Mouse (Mus musculus) kidney, embryonic 16.5 days (tissue): Measurements from ENCODE around the gene Fam69a. TPM values are rescaled to one million over a fixed set of nuclear protein-coding genes. Genes with fewer than 3 reads are reported as not detected.
A peak's percentile ranks its signal among the peaks of the same experiment; 100 is the strongest.
"Not testable (repeated sequence)": the region's sequence is repeated elsewhere in the genome, so short reads cannot be mapped to it uniquely, and the experiment has no call there.

Experiments used
- ATAC-seq: fragments of 200-750 bp; cut with Nextera tagmentation; 2 replicates; pipeline ENCODE4 v1.8.0; 2017; ENCODE audit warnings: moderate TSS enrichment; ENCODE audit not compliant: low FRiP score, low TSS enrichment
- H3K27ac ChIP-seq: fragments of 300-500 bp; sonication (generic); 2 replicates; pipeline ENCODE4 v1.5.1; 2014; ENCODE audit warnings: low read length
- H3K27me3 ChIP-seq: fragments of 300-500 bp; sonication (generic); 2 replicates; pipeline ENCODE4 v1.6.1; 2014; ENCODE audit warnings: low read length, control low read depth, mixed read lengths; ENCODE audit not compliant: insufficient read depth
- H3K36me3 ChIP-seq: fragments of 300-500 bp; sonication (generic); 2 replicates; pipeline ENCODE4 v1.6.1; 2014; ENCODE audit warnings: low read length, control low read depth, mixed read lengths; ENCODE audit not compliant: insufficient read depth
- H3K4me1 ChIP-seq: fragments of 300-500 bp; sonication (generic); 2 replicates; pipeline ENCODE4 v1.6.1; 2014; ENCODE audit warnings: low read length, control low read depth, mixed read lengths; ENCODE audit not compliant: insufficient read depth
- H3K4me2 ChIP-seq: fragments of 300-500 bp; sonication (generic); replicated peaks from 2 replicates; pipeline ENCODE4 v1.6.1; 2014; ENCODE audit warnings: low read depth, low read length
- H3K4me3 ChIP-seq: fragments of 300-500 bp; sonication (generic); 2 replicates; pipeline ENCODE4 v1.5.1; 2014; ENCODE audit warnings: mild to moderate bottlenecking, low read length
- H3K9ac ChIP-seq: fragments of 300-500 bp; sonication (generic); replicated peaks from 2 replicates; pipeline ENCODE4 v1.6.1; 2014; ENCODE audit warnings: low read length
- H3K9me3 ChIP-seq: fragments of 300-500 bp; sonication (generic); 2 replicates; pipeline ENCODE4 v1.6.1; 2016; ENCODE audit warnings: low read length, control low read depth
- WGBS: fragments of 180-500 bp; shearing (Covaris S2); extraction: QIAGEN DNeasy Blood & Tissue Kit; methylation state at CpG from one replicate; pipeline ENCODE4 v1.1.7; 2014; 5-methylcytosine and 5-hydroxymethylcytosine counted together
- polyA plus RNA-seq: library from polyadenylated mRNA; unstranded; fragments of >200 nt; fragmentation: Nextera tagmentation; extraction: Ambion mirVana; gene quantifications from 2 replicates; pipeline ENCODE4 v1.2.1, GENCODE M21; 2015

The Fam69a gene
- polyA plus RNA-seq, 1 experiment from 2014 or later = 20.8 TPM

- Histone ChIP-seq H3K36me3 (no peaks in the 10 kb centered on the region), H3K4me2 (no peak overlapping the region), H3K4me1 (peaks cover 8% of the 10 kb centered on the region), H3K9me3 (no peaks in the 10 kb centered on the region), H3K4me3 (no peak overlapping the region), H3K9ac (no peak overlapping the region), H3K27ac (no peak overlapping the region), H3K27me3 (no peaks in the 10 kb centered on the region)
- WGBS = 86% methylated on average over 5 of the region's 5 CpGs
- no peak for ATAC-seq
These were observed 2.9 kb downstream of the Fam69a start for GRCm38 (mm10) chr5:107983946-107984345.

GRCm38 (mm10) chr5:107982016-107982415 lies 4.9 kb downstream of the Fam69a start:
- Histone ChIP-seq H3K4me3 (no peak overlapping the region), H3K36me3 (no peaks in the 10 kb centered on the region), H3K4me2 (no peak overlapping the region), H3K4me1 (peaks cover 6% of the 10 kb centered on the region; the same call in 1 of the 2 replicates), H3K27ac (no peak overlapping the region), H3K27me3 (no peaks in the 10 kb centered on the region), H3K9me3 (no peaks in the 10 kb centered on the region), H3K9ac (no peak overlapping the region)
- WGBS = 38% methylated on average over 3 of the region's 3 CpGs
- no peak for ATAC-seq

GRCm38 (mm10) chr5:107979901-107980300 lies 7.0 kb downstream of the Fam69a start:
- H3K9me3 ChIP-seq = no peaks in the 10 kb centered on the region
- no peak overlapping the region for H3K4me3 ChIP-seq
- ATAC-seq = no peak
- no peaks in the 10 kb centered on the region for H3K27me3 ChIP-seq
- 79% methylated on average over 1 of the region's 1 CpGs for WGBS
- H3K27ac ChIP-seq = no peak overlapping the region
- peaks cover 6% of the 10 kb centered on the region; the same call in 1 of the 2 replicates for H3K4me1 ChIP-seq
- H3K9ac ChIP-seq = no peak overlapping the region
- H3K36me3 ChIP-seq = no peaks in the 10 kb centered on the region
- H3K4me2 ChIP-seq = no peak overlapping the region

GRCm38 (mm10) chr5:107978289-107979035 lies 8.4 kb downstream of the Fam69a start:
- H3K4me1 ChIP-seq = peaks cover 3% of the 10 kb centered on the region
- no peak overlapping the region for H3K9ac ChIP-seq
- H3K27ac ChIP-seq = no peak overlapping the region
- no peak overlapping the region for H3K4me2 ChIP-seq
- no peaks in the 10 kb centered on the region for H3K9me3 ChIP-seq
- 86% methylated on average over 6 of the region's 6 CpGs for WGBS
- no peak overlapping the region for H3K4me3 ChIP-seq
- no peaks in the 10 kb centered on the region for H3K27me3 ChIP-seq
- ATAC-seq = no peak
- no peaks in the 10 kb centered on the region for H3K36me3 ChIP-seq

GRCm38 (mm10) chr5:107977640-107978288 lies 9.1 kb downstream of the Fam69a start:
- no peaks in the 10 kb centered on the region for H3K9me3 ChIP-seq
- H3K4me1 ChIP-seq = peaks cover 9% of the 10 kb centered on the region
- no peak overlapping the region for H3K4me3 ChIP-seq
- H3K9ac ChIP-seq = no peak overlapping the region
- WGBS = 87% methylated on average over 3 of the region's 3 CpGs
- no peak overlapping the region for H3K27ac ChIP-seq
- no peak overlapping the region for H3K4me2 ChIP-seq
- no peaks in the 10 kb centered on the region for H3K36me3 ChIP-seq
- ATAC-seq = no peak
- no peaks in the 10 kb centered on the region for H3K27me3 ChIP-seq

GRCm38 (mm10) chr5:107973310-107973709 lies 13.6 kb downstream of the Fam69a start:
- H3K9ac ChIP-seq = no peak overlapping the region
- H3K4me2 ChIP-seq = no peak overlapping the region
- H3K27ac ChIP-seq = no peak overlapping the region
- no peaks in the 10 kb centered on the region for H3K9me3 ChIP-seq
- no peaks in the 10 kb centered on the region for H3K36me3 ChIP-seq
- H3K27me3 ChIP-seq = no peaks in the 10 kb centered on the region
- 63% methylated on average over 2 of the region's 2 CpGs for WGBS
- no peak overlapping the region for H3K4me3 ChIP-seq
- H3K4me1 ChIP-seq = peaks cover 9% of the 10 kb centered on the region
- ATAC-seq = peak; percentile 70; the same call in 1 of the 2 replicates

GRCm38 (mm10) chr5:107972444-107973272 lies 14.2 kb downstream of the Fam69a start:
- Histone ChIP-seq H3K4me3 (no peak overlapping the region), H3K27ac (no peak overlapping the region), H3K36me3 (no peaks in the 10 kb centered on the region), H3K9me3 (no peaks in the 10 kb centered on the region), H3K4me2 (no peak overlapping the region), H3K9ac (no peak overlapping the region), H3K4me1 (peaks cover 9% of the 10 kb centered on the region), H3K27me3 (no peaks in the 10 kb centered on the region)
- no peak; the same call in 1 of the 2 replicates for ATAC-seq
- 61% methylated on average over 13 of the region's 13 CpGs for WGBS

- Histone ChIP-seq H3K4me2 (no peak overlapping the region), H3K27ac (no peak overlapping the region), H3K9ac (no peak overlapping the region), H3K36me3 (no peaks in the 10 kb centered on the region), H3K4me1 (peaks cover 9% of the 10 kb centered on the region), H3K9me3 (no peaks in the 10 kb centered on the region), H3K4me3 (no peak overlapping the region), H3K27me3 (no peaks in the 10 kb centered on the region)
- WGBS = 91% methylated on average over 4 of the region's 4 CpGs
- no peak for ATAC-seq
These were observed 15.8 kb downstream of the Fam69a start for GRCm38 (mm10) chr5:107971069-107971468.

GRCm38 (mm10) chr5:107969818-107970217 lies 17.1 kb downstream of the Fam69a start:
- 91% methylated on average over 1 of the region's 1 CpGs for WGBS
- H3K36me3 ChIP-seq, H3K4me3 ChIP-seq, H3K4me1 ChIP-seq, H3K27me3 ChIP-seq, H3K9me3 ChIP-seq, H3K9ac ChIP-seq, H3K4me2 ChIP-seq, H3K27ac ChIP-seq, ATAC-seq: not testable (repeated sequence)
